Mouse (Mus musculus) gastrocnemius, adult 8-10 months (tissue): ENCODE measurements around the gene Olfr156. TPM values are rescaled to one million over a fixed set of nuclear protein-coding genes. Genes with fewer than 3 reads are reported as not detected.
"Not testable (repeated sequence)": the region's sequence is repeated elsewhere in the genome, so short reads cannot be mapped to it uniquely, and the experiment has no call there.

Source experiments
- DNase-seq, 2 experiments: peaks; one replicate each; pipeline ENCODE4 v3.0.0; 2022; ENCODE audit warnings: low spot score in 2 of 2
- total RNA-seq, 4 experiments: library from RNA; stranded (reverse); gene quantifications; 2 replicates each; pipeline ENCODE4 v1.2.4; 2022

Gene Olfr156
- total RNA-seq: not detected

GRCm38 (mm10) chr4:43823845-43824337 lies at the start of gene Olfr156:
Gene Olfr156, minus strand, starts transcription at chr4:43823895.
- no peak for DNase-seq

GRCm38 (mm10) chr4:43869821-43870220 lies 46.1 kb upstream of the Olfr156 start:
- no peak for DNase-seq

DNA sequence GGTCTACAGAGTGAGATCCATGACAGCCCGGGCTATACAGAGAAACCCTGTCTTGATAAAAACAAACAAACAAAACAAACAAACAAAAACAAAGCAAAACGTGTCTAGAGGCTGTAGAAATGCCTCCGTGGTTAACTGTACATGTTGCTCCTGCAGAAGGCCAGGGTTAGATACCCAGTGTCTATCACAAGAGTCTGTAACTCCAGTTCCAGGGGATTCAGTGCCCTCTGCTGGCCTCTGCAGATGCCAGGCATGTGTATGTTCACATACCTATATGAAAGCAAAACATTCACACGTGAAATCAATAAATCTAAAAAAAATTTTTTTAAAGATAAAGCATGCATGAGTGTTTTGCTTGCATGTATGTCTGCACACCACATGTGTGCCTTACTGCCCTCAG lies 39.6 kb upstream of the Olfr156 start:
- no peak for DNase-seq

DNA sequence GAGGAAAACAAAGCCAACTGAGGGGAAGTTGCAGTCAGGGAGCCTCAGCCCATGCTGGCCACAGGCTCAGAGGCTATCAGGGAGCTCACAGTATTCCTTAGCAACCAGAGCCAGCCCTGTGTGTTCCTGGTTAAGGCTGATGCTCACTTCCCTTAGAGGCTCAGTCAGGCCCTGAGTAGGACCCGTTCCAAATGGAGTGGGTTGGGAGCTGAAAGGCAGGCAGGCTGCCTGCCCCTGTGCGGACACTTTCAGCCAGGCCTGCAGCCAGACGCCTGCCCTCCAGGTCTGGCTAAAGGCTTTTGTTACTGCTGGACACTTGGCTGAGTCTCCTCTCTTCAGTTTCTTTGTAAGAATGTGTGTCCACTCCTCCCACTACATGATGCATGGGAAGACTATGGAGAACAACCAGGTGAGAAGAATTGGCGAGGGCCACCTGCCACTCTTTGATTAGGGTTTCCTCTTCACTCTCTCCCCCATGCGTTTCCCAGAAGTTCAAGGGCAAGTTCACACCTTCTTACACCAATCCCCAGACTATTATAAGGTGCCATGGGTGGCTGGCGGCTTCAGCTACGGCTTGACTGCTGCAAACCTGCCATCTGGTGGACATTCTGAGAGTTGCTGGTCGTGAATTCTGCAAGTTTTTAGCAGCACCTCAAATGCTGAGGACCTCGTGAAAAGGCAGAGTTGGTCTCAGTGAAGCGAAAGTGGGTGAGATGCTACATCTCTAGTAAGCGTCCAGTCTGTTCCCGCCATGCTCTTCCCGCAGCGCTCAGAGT lies 37.2 kb upstream of the Olfr156 start:
- DNase-seq: peak; percentile 15 to 18

DNA sequence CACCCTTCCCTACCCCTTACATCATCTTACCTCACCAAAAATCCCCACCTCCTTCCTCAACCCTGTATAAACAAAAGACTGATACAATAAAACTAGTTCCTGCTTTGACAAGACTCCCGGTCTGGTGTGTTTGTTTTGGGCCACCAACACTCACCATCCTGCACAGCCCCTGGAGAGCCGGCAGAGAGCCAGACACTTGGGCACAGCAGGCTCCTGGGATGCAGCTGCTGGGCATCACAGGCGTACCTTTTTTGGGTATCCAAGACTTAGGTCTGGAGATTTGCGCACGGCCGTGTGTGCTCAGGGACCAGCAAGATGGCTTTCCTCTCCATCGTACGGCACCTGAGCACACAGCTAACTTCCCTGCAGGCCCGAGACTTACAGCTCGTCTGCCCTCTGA lies 36.2 kb upstream of the Olfr156 start:
- DNase-seq: no peak

- DNase-seq: no peak
These were observed 30.4 kb upstream of the Olfr156 start for GRCm38 (mm10) chr4:43854101-43854500.

GRCm38 (mm10) chr4:43851265-43851664 lies 27.6 kb upstream of the Olfr156 start, which contains the start of gene Olfr155:
Gene Olfr155, plus strand, starts transcription at chr4:43851565.
- DNase-seq: no peak

- no peak for DNase-seq
These were observed 16.4 kb upstream of the Olfr156 start, which contains the start of gene Olfr157 for GRCm38 (mm10) chr4:43840101-43840500. Gene Olfr157, minus strand, starts transcription at chr4:43840201.

DNA sequence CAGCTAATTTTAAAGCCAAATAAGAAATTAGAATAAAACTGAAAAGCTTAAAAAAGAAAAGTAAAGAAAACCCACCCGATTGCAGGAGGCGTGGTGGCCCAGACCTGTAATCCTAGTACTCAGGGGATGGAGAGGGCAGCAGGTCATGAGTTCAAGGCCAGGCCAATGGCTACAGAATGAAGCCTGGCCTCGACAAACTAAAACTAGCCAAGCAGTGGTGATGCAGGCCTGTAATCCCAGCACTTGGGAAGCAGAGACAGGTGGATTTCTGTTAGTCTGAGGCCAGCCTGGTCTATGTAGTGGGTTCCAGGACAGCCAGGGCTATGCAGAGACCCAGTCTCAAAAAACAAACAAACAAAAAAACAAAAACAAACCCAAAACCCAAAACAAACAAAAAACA lies 14.6 kb upstream of the Olfr156 start:
- no peak for DNase-seq

DNA sequence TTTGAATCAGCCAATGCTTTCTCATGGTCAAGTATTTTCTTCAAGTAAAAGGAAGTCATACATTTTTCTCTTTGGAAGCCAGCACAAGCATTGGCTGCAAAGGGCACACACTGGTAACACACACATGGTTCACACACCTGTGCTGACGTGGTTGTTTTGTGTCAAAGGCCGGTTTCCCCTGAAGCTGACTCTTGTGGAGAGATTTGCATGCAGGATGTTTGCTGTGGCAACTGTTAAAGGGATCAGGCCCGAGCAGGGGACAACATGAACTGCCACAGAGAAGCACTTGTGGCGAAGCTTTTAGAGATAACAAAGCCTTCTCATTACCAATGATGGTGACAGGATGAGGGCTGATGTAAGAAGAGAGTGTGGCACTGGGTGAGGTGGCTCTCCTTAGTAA lies 11.1 kb upstream of the Olfr156 start:
- DNase-seq: no peak

DNA sequence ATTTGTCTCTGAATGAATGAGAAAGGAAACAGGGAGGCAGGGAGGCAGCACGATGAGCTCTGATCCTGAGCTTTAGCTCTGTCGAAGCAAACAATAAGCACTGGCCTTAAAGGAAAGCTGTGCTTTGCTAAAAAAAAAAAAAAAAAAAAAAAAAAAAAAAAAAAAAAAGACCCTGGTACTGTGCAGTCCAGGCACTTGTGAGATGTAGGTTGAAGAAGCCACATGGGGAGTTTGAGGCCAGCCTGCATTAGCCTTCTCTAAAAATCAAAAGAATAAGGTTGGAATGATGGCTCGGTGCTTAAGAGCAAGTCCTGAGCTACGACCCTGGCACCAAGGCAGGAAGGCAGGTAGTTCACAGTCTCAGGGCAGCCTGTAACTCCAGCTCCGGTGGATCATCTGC lies 10.1 kb upstream of the Olfr156 start:
- no peak for DNase-seq

GRCm38 (mm10) chr4:43832031-43832430 lies 8.3 kb upstream of the Olfr156 start:
- DNase-seq: no peak

DNA sequence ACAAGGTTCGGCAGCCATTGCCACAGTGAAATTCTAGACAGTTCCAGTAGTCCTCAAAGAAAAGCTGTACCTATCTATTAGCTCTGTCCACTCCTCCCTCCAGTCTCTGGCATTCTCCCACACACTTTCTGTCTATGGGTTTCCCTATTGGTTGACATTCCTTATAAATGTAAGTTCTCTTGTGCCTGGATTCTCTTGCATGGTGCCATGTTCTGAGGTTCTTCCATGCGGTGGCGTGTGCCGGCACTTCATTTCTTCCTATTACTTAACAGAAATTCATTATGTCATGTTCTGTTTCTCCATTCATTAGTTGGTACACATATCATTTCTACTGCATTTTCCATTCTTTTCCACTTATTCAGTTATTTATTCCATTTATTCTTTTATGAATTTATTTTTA lies 5.1 kb upstream of the Olfr156 start:
- DNase-seq: no peak

DNA sequence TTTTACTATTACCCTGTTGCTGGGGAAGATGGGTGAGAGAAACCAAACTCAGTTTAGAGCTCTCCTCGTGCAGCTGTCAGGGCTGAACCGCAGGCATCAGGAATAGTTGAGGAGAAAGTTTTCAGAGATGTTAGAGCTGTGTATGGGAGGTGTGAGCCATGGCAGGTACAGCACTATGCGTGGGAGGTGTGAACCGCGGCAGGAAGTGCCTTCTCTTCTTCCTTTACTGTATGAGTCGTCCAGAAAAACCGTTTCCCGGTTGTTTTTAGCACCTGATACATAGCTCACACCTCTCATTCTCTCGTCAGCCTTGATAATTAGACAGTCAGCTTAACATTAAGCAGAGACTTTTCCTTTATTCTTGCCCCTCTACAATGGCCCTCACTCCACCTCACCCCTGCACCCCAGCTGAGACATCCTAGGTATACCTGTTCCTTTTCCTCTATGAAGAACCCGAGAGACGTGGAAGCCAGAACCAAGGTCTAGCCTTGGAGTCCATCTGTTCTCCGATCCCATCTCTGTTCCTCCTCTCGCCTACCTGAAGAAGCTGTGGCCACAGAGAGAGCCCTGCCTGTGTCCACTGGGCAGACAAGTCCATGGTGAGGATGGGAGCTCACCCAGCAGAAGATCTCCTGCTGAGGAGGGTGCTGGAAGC lies 672 bp downstream of the Olfr156 start:
- DNase-seq: no peak

GRCm38 (mm10) chr4:43798936-43799335 lies 24.8 kb downstream of the Olfr156 start:
- no peak for DNase-seq

DNA sequence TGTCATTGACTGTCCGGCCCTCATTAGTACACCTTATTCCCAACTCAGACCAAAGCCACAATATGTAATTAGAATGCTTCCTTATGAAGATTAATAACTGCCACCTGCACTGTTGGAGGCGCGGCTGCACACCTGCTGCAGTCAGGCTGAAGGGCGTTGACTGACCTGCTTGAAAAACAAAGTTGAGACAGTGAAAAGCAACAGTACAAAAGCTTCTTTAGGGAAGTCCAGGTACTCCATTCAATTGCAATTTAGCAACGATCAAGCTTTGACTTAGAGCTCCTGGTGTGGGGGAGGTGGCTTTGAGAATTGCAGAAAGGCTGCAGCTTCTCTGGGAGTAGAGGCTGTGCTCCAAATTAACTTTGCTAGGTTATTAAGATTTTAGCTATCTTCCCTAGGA lies 27.9 kb downstream of the Olfr156 start:
- not testable (repeated sequence) for DNase-seq

- no peak for DNase-seq
These were observed 28.4 kb downstream of the Olfr156 start for GRCm38 (mm10) chr4:43795296-43795695.

- no peak for DNase-seq
These were observed 51.4 kb downstream of the Olfr156 start for GRCm38 (mm10) chr4:43772304-43772703.

GRCm38 (mm10) chr4:43771626-43772025 lies 52.1 kb downstream of the Olfr156 start:
- DNase-seq: no peak

GRCm38 (mm10) chr4:43770909-43771308 lies 52.8 kb downstream of the Olfr156 start, which contains the start of gene Olfr159:
Gene Olfr159, minus strand, starts transcription at chr4:43771009.
- no peak for DNase-seq
